Mouse (Mus musculus) brain, embryonic 14.5 days (tissue): ENCODE results near the gene Hpca.

Experiments used
- CTCF ChIP-seq: fragments of 200-500 bp; IDR thresholded peaks from 2 replicates; pipeline ENCODE4 v1.5.1; 2012; ENCODE audit warnings: inconsistent platforms, mild to moderate bottlenecking, moderate library complexity, borderline replicate concordance; ENCODE audit not compliant: insufficient read depth, insufficient read length; ENCODE audit errors: extremely low read depth
- POLR2A ChIP-seq: fragments of 200-500 bp; IDR thresholded peaks from 2 replicates; pipeline ENCODE4 v1.6.1; 2012; ENCODE audit warnings: mild to moderate bottlenecking, inconsistent platforms, borderline replicate concordance; ENCODE audit not compliant: poor library complexity, insufficient read depth, insufficient read length, severe bottlenecking; ENCODE audit errors: extremely low read depth

DNA sequence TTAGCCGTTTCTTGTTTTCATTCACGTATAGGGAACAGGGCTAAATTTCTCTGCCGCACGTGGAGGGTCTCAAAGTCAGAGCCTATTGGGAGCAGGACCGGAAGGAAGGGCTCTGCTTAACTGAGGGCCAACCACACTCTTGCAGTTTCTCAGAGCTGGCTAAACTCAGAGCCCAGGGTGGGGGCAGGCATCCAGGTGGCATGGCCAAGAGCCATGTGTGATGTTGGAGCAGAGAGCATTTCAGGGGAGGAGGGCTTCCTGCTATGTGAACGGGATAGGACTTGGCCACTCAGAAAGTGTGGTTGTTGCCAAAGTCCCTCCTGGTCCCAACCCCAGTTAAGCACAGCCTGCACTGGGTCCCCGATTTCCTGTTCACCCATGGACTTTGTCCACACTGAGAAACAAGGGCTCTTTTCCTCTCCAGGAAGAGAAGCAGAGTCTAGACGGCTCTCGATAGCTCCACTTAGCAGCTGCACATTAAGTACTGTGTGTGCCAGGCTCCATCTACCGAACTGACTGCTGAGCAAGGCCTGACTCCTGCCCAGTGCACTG is 14.4 kb downstream of the Hpca start:
- TF ChIP-seq CTCF (no peak), POLR2A (no peak)
